Mouse (Mus musculus): Measurements from ENCODE around the gene Arhgap21. TPM values are rescaled to one million over a fixed set of nuclear protein-coding genes. Genes with fewer than 3 reads are reported as not detected.

Arhgap21 gene
- polyA plus RNA-seq, 1 experiment from 2014 or later = 9.6 TPM

DNA sequence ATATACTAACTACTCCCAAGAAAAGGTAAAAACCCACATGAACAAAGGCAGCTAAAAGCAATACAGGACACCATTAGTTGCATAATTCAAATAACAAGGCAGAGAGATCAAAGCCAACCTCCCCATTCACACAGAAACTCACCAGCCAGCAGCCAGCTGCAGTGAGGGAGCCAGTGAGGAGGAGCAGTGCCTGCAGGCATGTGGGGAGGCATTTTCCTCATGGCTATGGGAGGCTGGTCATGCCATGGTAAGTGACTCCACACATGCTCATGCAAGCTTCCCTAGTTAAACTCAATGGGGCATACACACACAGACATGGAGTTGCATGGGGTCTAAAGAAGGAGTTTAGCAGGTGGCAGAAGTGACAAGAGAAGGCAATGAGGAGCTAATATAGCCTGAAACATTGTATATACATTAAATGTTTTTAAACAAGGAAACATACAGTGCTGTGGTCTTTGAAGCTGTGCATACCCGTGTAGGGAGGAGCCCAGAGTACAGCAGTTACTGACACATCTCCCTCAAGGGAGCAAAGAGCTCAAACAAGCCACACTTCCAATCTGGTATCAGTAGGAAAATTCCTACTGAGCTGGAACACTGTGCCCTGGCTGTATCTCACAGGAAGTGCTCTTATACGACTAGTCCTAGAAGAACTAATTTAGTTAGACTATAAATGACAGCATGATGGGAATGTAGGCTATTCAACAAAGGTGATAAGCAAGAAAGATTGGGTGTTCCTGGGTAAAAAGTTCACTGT, 99.3 kb downstream of the Arhgap21 start:
- Histone ChIP-seq H3K9me3 (replicated peaks; ENCODE audit: low read length) (no peaks in the 10 kb centered on the region), H3K36me3 (ENCODE audit: insufficient read depth, low read length) (peaks cover 9% of the 10 kb centered on the region), H3K4me1 (replicated peaks; ENCODE audit: insufficient read depth, low read length) (no peaks in the 10 kb centered on the region), H3K4me3 (replicated peaks; ENCODE audit: low read depth, low read length) (no peak overlapping the region), H3K9ac (ENCODE audit: low read depth, low read length) (no peak overlapping the region), H3K27me3 (ENCODE audit: insufficient read depth, low read length) (no peaks in the 10 kb centered on the region), H3K27ac (no peak overlapping the region), H3K4me2 (ENCODE audit: low read length) (no peak overlapping the region)
- ATAC-seq (replicated peaks; ENCODE audit: low FRiP score, low read depth) = no peak
- WGBS = 26% methylated on average over 2 of the region's 2 CpGs
- DNase-seq (ENCODE audit: low spot score) = no peak
- no peak for TF ChIP-seq CTCF (IDR thresholded peaks at IDR 0.05; ENCODE audit: low read depth)

DNA sequence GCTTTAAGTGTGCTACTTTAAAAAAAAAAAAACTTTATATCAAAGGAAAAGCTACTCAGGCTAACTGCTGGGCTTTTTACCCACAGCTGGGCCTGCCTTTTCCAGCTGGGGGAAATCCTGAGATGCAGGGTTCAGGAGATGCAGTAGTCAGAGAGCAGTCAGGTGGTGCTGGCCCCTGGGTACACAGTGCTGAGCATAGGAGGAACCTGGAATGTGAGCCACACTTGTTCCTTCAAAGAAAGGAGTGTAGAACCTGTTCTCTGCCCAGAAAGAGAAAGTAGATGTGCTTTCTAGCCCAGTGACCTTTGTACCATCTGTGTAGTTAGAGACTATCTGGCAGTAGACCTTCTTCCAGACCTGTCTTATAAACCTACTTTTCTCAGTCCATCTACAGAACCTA, 100.6 kb downstream of the Arhgap21 start:
- no peaks in the 10 kb centered on the region for H3K9me3 ChIP-seq (replicated peaks; ENCODE audit: low read length)
- TF ChIP-seq CTCF (IDR thresholded peaks at IDR 0.05; ENCODE audit: low read depth) = no peak

DNA sequence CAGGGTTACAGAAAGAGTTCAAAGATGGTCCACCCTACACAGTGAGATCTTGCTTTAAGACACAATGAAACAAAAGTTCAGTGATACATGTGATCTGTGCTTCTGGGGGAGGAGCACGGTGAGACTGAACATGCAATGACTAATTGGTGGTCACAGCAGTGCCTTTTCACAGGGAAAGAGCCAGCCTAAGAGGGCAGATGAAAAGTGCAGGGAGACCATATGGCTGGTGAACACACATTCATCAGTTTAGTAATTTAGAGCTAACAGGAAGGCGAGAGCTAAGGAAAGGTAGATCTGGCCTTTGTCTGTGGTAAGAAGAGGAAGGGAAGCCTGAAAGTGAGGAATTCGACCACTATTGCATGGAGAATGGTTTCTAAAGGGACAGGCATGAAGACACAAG, 102.9 kb downstream of the Arhgap21 start:
- 87% methylated on average over 3 of the region's 3 CpGs for WGBS
- ATAC-seq (replicated peaks; ENCODE audit: low FRiP score, low read depth) (no peak), DNase-seq (ENCODE audit: low spot score) (no peak)
- Histone ChIP-seq H3K4me2 (ENCODE audit: low read length) (no peak overlapping the region), H3K4me1 (replicated peaks; ENCODE audit: insufficient read depth, low read length) (no peaks in the 10 kb centered on the region), H3K4me3 (replicated peaks; ENCODE audit: low read depth, low read length) (no peak overlapping the region), H3K27me3 (ENCODE audit: insufficient read depth, low read length) (no peaks in the 10 kb centered on the region), H3K9ac (ENCODE audit: low read depth, low read length) (no peak overlapping the region), H3K9me3 (replicated peaks; ENCODE audit: low read length) (no peaks in the 10 kb centered on the region), H3K27ac (no peak overlapping the region), H3K36me3 (ENCODE audit: insufficient read depth, low read length) (peaks cover 19% of the 10 kb centered on the region)
- TF ChIP-seq CTCF (IDR thresholded peaks at IDR 0.05; ENCODE audit: low read depth) = no peak

More for the DNA sequence above, 100.6 kb downstream of the Arhgap21 start:
- Histone ChIP-seq H3K27me3 (ENCODE audit: insufficient read depth, low read length) (no peaks in the 10 kb centered on the region), H3K4me3 (replicated peaks; ENCODE audit: low read depth, low read length) (no peak overlapping the region), H3K27ac (no peak overlapping the region), H3K9ac (ENCODE audit: low read depth, low read length) (no peak overlapping the region), H3K36me3 (ENCODE audit: insufficient read depth, low read length) (peaks cover 9% of the 10 kb centered on the region), H3K4me1 (replicated peaks; ENCODE audit: insufficient read depth, low read length) (no peaks in the 10 kb centered on the region), H3K4me2 (ENCODE audit: low read length) (no peak overlapping the region)
- no peak for DNase-seq (ENCODE audit: low spot score)
- ATAC-seq (replicated peaks; ENCODE audit: low FRiP score, low read depth) = no peak

DNA sequence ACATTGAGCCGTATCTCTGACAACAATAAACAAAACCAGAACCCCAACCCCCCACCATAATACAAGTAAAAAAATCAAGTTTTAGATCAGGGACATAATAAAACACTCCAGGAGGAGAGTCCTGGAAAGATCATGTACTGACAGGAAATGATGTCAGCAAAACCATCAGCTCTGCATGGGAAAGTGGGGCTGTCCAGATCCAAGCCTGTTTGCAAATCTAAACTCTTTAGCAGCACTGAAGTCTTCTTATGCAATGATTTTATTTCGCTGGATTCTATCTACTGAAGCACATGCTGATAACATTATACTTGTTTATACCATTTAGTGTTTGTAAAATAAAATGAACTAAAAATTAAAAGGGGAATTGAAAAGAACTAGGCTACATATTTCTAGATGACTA, 104.1 kb downstream of the Arhgap21 start:
- Histone ChIP-seq H3K27me3 (ENCODE audit: insufficient read depth, low read length) (no peaks in the 10 kb centered on the region), H3K4me3 (replicated peaks; ENCODE audit: low read depth, low read length) (no peak overlapping the region), H3K4me1 (replicated peaks; ENCODE audit: insufficient read depth, low read length) (no peaks in the 10 kb centered on the region), H3K36me3 (ENCODE audit: insufficient read depth, low read length) (peaks cover 23% of the 10 kb centered on the region), H3K9me3 (replicated peaks; ENCODE audit: low read length) (no peaks in the 10 kb centered on the region), H3K4me2 (ENCODE audit: low read length) (no peak overlapping the region), H3K9ac (ENCODE audit: low read depth, low read length) (no peak overlapping the region), H3K27ac (no peak overlapping the region)
- no peak for ATAC-seq (replicated peaks; ENCODE audit: low FRiP score, low read depth)
- TF ChIP-seq CTCF (IDR thresholded peaks at IDR 0.05; ENCODE audit: low read depth) = no peak
- DNase-seq (ENCODE audit: low spot score) = no peak
- WGBS = 89% methylated on average over 2 of the region's 2 CpGs

DNA sequence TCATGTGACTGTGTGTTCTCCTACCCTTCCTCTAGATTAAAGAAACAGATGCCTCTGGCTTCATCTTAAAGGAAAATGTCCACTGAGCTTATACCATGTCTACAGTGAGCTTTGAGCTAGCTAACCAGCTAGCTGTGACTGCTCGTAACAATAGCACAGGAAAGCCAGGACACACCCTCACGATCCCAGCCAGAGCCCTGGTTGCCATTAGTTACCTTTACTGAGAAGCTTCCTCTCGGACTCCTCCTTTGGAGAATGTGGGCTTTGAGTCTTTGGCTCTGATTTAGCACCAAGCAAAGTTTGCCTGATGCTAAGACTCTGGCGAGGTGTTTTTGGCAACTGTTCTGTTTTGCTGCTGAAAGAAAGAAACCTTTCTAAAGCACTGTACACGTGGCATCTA, 107.9 kb downstream of the Arhgap21 start:
- Histone ChIP-seq H3K9me3 (replicated peaks; ENCODE audit: low read length) (no peaks in the 10 kb centered on the region), H3K36me3 (ENCODE audit: insufficient read depth, low read length) (peaks cover 27% of the 10 kb centered on the region), H3K27me3 (ENCODE audit: insufficient read depth, low read length) (no peaks in the 10 kb centered on the region), H3K27ac (no peak overlapping the region), H3K9ac (ENCODE audit: low read depth, low read length) (no peak overlapping the region), H3K4me1 (replicated peaks; ENCODE audit: insufficient read depth, low read length) (no peaks in the 10 kb centered on the region), H3K4me2 (ENCODE audit: low read length) (no peak overlapping the region), H3K4me3 (replicated peaks; ENCODE audit: low read depth, low read length) (no peak overlapping the region)
- WGBS = 75% methylated on average over 5 of the region's 5 CpGs
- no peak for TF ChIP-seq CTCF (IDR thresholded peaks at IDR 0.05; ENCODE audit: low read depth)
- ATAC-seq (replicated peaks; ENCODE audit: low FRiP score, low read depth) = no peak
- DNase-seq (ENCODE audit: low spot score) = no peak

DNA sequence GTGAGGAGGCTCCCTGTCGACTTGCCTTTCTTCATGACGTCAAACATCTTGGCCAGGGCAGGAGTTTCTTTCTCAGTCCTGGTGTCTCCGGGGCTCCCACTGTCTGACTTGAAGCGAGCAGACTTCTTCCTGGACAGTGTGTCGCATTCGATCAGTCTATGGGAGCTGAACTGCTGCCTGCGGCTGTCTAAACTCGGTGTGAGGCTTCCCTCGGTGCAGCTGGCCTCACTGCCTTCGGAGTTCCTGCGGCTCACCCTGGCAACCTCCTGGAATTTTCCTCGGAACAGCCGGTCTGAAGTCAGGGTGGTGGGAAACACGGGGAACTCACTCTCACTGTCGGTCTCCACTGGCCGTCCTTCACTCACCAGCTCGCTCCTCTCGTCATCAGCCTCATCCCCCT, 119.3 kb downstream of the Arhgap21 start:
- 90% methylated on average over 18 of the region's 18 CpGs for WGBS
- Histone ChIP-seq H3K4me3 (replicated peaks; ENCODE audit: low read depth, low read length) (no peak overlapping the region), H3K9me3 (replicated peaks; ENCODE audit: low read length) (no peaks in the 10 kb centered on the region), H3K4me2 (ENCODE audit: low read length) (no peak overlapping the region), H3K36me3 (ENCODE audit: insufficient read depth, low read length) (peaks cover 37% of the 10 kb centered on the region), H3K27me3 (ENCODE audit: insufficient read depth, low read length) (no peaks in the 10 kb centered on the region), H3K27ac (no peak overlapping the region), H3K4me1 (replicated peaks; ENCODE audit: insufficient read depth, low read length) (no peaks in the 10 kb centered on the region), H3K9ac (ENCODE audit: low read depth, low read length) (no peak overlapping the region)
- ATAC-seq (replicated peaks; ENCODE audit: low FRiP score, low read depth) (no peak), DNase-seq (ENCODE audit: low spot score) (no peak)
- no peak for TF ChIP-seq CTCF (IDR thresholded peaks at IDR 0.05; ENCODE audit: low read depth)
